Mouse (Mus musculus): ENCODE data around the gene Zrsr1. TPM values are rescaled to one million over a fixed set of nuclear protein-coding genes. Genes with fewer than 3 reads are reported as not detected.

The Zrsr1 gene
- polyA plus RNA-seq, 1 experiment = 14.8 TPM

- no peak for DNase-seq (ENCODE audit: low read depth)
- TF ChIP-seq POLR2A (IDR thresholded peaks at IDR 0.05; ENCODE audit: borderline replicate concordance, extremely low read depth, insufficient read depth, insufficient read length, poor library complexity, severe bottlenecking) (no peak), CTCF (IDR thresholded peaks at IDR 0.05; ENCODE audit: borderline replicate concordance, extremely low read depth, insufficient read depth, insufficient read length) (peak; percentile 38; the same call in 1 of the 2 replicates)
Observed at GRCm38 (mm10) chr11:23013580-23014294, 41.9 kb downstream of the Zrsr1 start.

- DNase-seq (ENCODE audit: low read depth) = no peak
- TF ChIP-seq POLR2A (IDR thresholded peaks at IDR 0.05; ENCODE audit: borderline replicate concordance, extremely low read depth, insufficient read depth, insufficient read length, poor library complexity, severe bottlenecking) = no peak
- TF ChIP-seq CTCF (IDR thresholded peaks at IDR 0.05; ENCODE audit: borderline replicate concordance, extremely low read depth, insufficient read depth, insufficient read length) = no peak
Observed at GRCm38 (mm10) chr11:23014996-23015395, 43.2 kb downstream of the Zrsr1 start.

GRCm38 (mm10) chr11:23017943-23018342 is 46.1 kb downstream of the Zrsr1 start:
- TF ChIP-seq POLR2A (IDR thresholded peaks at IDR 0.05; ENCODE audit: borderline replicate concordance, extremely low read depth, insufficient read depth, insufficient read length, poor library complexity, severe bottlenecking) (no peak), CTCF (IDR thresholded peaks at IDR 0.05; ENCODE audit: borderline replicate concordance, extremely low read depth, insufficient read depth, insufficient read length) (no peak)
- no peak for DNase-seq (ENCODE audit: low read depth)

GRCm38 (mm10) chr11:23020116-23020770 is 48.4 kb downstream of the Zrsr1 start:
- DNase-seq (ENCODE audit: low read depth) = no peak
- TF ChIP-seq CTCF (IDR thresholded peaks at IDR 0.05; ENCODE audit: borderline replicate concordance, extremely low read depth, insufficient read depth, insufficient read length) (no peak), POLR2A (IDR thresholded peaks at IDR 0.05; ENCODE audit: borderline replicate concordance, extremely low read depth, insufficient read depth, insufficient read length, poor library complexity, severe bottlenecking) (no peak)

- no peak for TF ChIP-seq CTCF (IDR thresholded peaks at IDR 0.05; ENCODE audit: borderline replicate concordance, extremely low read depth, insufficient read depth, insufficient read length)
- no peak for TF ChIP-seq POLR2A (IDR thresholded peaks at IDR 0.05; ENCODE audit: borderline replicate concordance, extremely low read depth, insufficient read depth, insufficient read length, poor library complexity, severe bottlenecking)
- no peak for DNase-seq (ENCODE audit: low read depth)
Observed at GRCm38 (mm10) chr11:23020841-23021240, 49.0 kb downstream of the Zrsr1 start.

- TF ChIP-seq POLR2A (IDR thresholded peaks at IDR 0.05; ENCODE audit: borderline replicate concordance, extremely low read depth, insufficient read depth, insufficient read length, poor library complexity, severe bottlenecking) = no peak
- no peak for TF ChIP-seq CTCF (IDR thresholded peaks at IDR 0.05; ENCODE audit: borderline replicate concordance, extremely low read depth, insufficient read depth, insufficient read length)
- DNase-seq (ENCODE audit: low read depth) = no peak
Observed at GRCm38 (mm10) chr11:23023155-23023554, 51.4 kb downstream of the Zrsr1 start.

- TF ChIP-seq CTCF (IDR thresholded peaks at IDR 0.05; ENCODE audit: borderline replicate concordance, extremely low read depth, insufficient read depth, insufficient read length) (no peak), POLR2A (IDR thresholded peaks at IDR 0.05; ENCODE audit: borderline replicate concordance, extremely low read depth, insufficient read depth, insufficient read length, poor library complexity, severe bottlenecking) (no peak)
- no peak for DNase-seq (ENCODE audit: low read depth)
Observed at GRCm38 (mm10) chr11:23024169-23024568, 52.4 kb downstream of the Zrsr1 start.

Other genes with a start within 250 kb of the Zrsr1 start
- gene B3gnt2, start 111.0 kb upstream of the Zrsr1 start, polyA plus RNA-seq (2012; rRNA removed) = 2.0 and 2.3 TPM in 2 replicates
- 1.4 and 2.0 TPM in 2 replicates for gene Gm28048, start 10.1 kb downstream of the Zrsr1 start, polyA plus RNA-seq (2012; rRNA removed)
- 57.5 and 58.7 TPM in 2 replicates for gene Commd1, start 10.4 kb downstream of the Zrsr1 start, polyA plus RNA-seq (2012; rRNA removed)
- gene Cct4, start 18.5 kb downstream of the Zrsr1 start, polyA plus RNA-seq (2012; rRNA removed) = 127 and 169 TPM in 2 replicates
- 3.5 and 4.3 TPM in 2 replicates for gene Fam161a, start 35.5 kb downstream of the Zrsr1 start, polyA plus RNA-seq (2012; rRNA removed)

Measured in brain, embryonic 14.5 days (tissue).